Mouse (Mus musculus) E14TG2a.4 (cell line): ENCODE data around the gene Actn2.

Source experiments
- CTCF ChIP-seq: conservative IDR thresholded peaks from 2 replicates; pipeline ENCODE4 v1.5.1; 2014; ENCODE audit warnings: low read length
- NANOG ChIP-seq: IDR thresholded peaks from 2 replicates; pipeline ENCODE4 v1.6.1; 2014; ENCODE audit warnings: borderline replicate concordance, low read length, mixed read lengths
- POU5F1 ChIP-seq: IDR thresholded peaks from 2 replicates; pipeline ENCODE4 v1.6.1; 2014; ENCODE audit warnings: low read length, borderline replicate concordance

DNA sequence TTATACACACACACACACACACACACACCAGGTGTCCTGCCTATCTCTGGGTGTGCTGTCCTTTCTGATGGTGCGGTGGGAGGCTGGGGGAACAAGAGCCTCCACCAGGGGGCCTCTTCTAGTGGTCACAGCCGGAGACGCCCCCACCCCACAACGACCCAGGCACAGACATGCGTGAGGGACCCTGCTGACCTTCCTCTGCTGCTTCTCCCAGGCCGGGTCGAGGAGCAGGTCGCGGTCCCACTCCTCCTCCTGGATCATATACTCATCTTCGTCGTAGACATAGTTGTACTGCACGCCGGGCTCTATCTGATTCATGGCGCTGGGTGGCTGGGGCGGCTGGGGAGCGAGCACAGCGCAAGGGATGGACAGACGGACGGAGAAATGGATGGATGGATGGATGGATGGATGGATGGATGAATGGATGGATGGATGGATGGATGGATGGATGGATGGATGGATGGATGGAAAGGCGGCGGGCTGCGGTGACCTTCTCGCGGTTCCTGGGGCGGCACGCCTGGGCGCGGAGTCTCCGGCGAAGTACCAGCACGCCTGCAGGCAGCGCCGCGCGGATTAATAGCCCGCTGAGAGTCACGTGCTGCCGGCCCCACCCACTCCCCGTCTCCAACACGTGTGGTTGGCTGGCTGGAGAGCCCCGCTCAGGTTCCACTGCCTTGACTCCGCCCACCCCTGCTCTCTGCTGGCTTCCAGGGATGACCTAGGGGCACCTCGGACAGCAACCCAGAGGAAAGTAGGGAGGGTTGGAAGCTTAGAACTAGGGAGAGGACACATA is at the start of gene Actn2:
- TF ChIP-seq CTCF = peak; percentile 31
- TF ChIP-seq POU5F1 = no peak
- TF ChIP-seq NANOG = no peak
